Mouse (Mus musculus): ENCODE measurements around the gene Htt. TPM values are rescaled to one million over a fixed set of nuclear protein-coding genes. Genes with fewer than 3 reads are reported as not detected.

Htt gene
- polyA plus RNA-seq, 1 experiment: 11.4 TPM

DNA sequence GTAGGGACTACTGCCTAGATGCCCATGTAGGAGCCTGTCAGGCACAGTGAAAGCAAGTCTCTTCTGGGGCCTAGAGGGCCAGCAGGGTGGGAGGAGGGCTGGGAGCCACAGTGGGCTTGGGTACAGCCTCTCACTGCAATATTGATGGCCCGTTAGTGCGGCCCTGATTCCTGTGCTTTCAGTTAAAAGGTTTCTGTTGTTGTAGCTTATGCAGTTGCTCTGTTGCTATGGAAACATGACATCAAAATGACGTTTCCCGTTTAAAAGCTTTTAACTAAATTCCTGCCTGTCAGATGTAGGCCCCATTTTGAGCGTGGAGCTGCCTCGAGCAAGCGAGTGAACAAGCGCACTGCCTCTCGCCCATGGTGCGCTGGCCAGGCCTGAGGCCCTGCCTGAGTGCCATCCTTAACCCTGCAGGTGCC, 155.7 kb downstream of the Htt start:
- DNase-seq: no peak
- Histone ChIP-seq H3K27ac (ENCODE audit: insufficient read depth, low read depth, low read length) (no peak overlapping the region), H3K27me3 (replicated peaks; ENCODE audit: control insufficient read depth, insufficient read depth, low read length) (no peaks in the 10 kb centered on the region), H3K36me3 (ENCODE audit: control insufficient read depth, insufficient read depth, low read length) (no peaks in the 10 kb centered on the region), H3K4me3 (ENCODE audit: insufficient read depth, low read depth, low read length) (no peak overlapping the region), H3K4me1 (ENCODE audit: control insufficient read depth, insufficient read depth, low read length) (no peaks in the 10 kb centered on the region)
- WGBS: 76% methylated on average over 10 of the region's 10 CpGs
- no peak for TF ChIP-seq POLR2A (IDR thresholded peaks at IDR 0.05; ENCODE audit: low read depth, low read length)
- TF ChIP-seq CTCF (conservative IDR thresholded peaks at IDR 0.05; ENCODE audit: insufficient read depth, insufficient read length, low read depth, low read length): no peak

DNA sequence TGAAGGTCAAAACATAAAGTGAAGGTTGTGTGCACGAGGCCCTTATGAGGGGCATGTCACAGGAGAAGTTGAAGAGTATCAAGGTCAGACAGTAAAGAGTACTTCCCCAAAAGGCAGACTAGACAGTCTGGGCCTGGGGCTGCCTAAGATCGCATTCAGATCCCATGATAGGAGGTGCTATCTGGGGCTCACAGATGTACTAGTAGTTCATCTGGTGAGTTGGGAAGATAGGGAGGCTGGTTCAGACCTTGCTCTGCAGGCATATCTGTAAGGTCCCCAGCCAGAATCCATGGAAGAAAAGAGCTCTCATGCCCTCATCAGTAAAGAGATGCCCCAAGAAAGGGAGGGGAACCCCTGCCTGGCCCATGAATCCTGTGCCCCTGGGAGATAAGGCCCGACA, 157.2 kb downstream of the Htt start:
- WGBS: 84% methylated on average over 3 of the region's 3 CpGs
- TF ChIP-seq POLR2A (IDR thresholded peaks at IDR 0.05; ENCODE audit: low read depth, low read length) (no peak), CTCF (conservative IDR thresholded peaks at IDR 0.05; ENCODE audit: insufficient read depth, insufficient read length, low read depth, low read length) (no peak)
- H3K27me3 ChIP-seq (replicated peaks; ENCODE audit: control insufficient read depth, insufficient read depth, low read length): no peaks in the 10 kb centered on the region

DNA sequence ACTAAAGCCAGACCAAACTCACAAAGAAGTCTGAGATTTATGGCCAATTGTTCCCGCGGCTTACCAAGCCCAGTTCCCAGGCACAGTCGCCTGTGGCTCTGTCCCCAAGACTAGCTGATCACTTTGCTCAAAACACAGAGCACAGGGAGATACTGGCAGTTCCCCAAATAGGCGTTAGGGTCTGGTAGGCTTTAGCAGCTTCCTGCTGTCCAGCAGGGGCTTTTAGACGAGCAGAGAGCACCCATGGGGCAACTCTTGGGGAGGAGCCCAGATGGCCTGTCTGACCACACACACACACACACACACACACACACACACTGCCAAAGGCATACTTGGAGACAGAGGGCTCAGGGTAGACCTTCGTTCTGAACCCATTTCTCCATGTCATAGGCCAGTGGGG, 161.0 kb downstream of the Htt start:
- no peaks in the 10 kb centered on the region for H3K36me3 ChIP-seq (ENCODE audit: control insufficient read depth, insufficient read depth, low read length)
- WGBS: 57% methylated on average over 6 of the region's 6 CpGs

More for the DNA sequence above, 157.2 kb downstream of the Htt start:
- no peak for DNase-seq
- no peak overlapping the region for H3K27ac ChIP-seq (ENCODE audit: insufficient read depth, low read depth, low read length)
- H3K36me3 ChIP-seq (ENCODE audit: control insufficient read depth, insufficient read depth, low read length): no peaks in the 10 kb centered on the region
- H3K4me1 ChIP-seq (ENCODE audit: control insufficient read depth, insufficient read depth, low read length): no peaks in the 10 kb centered on the region
- H3K4me3 ChIP-seq (ENCODE audit: insufficient read depth, low read depth, low read length): no peak overlapping the region

DNA sequence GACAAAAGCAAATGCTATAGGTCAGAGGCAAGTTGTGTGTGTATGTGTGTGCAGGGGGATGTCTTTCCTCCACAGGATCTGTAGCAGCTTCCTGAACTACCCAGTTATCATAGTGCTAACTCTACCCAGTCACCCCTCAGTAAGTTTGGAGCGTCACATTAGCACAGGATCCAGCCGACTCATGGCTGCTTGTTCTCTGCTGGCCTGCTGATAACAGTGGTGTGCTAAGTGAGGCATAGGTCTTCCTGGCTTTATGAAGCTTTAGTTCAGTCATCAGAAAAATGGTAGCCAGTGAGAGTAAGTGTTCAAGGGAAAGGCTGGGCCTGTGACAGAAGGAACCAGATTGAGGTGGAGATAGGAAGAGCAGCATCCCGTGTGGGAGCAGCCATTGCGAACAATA, 162.4 kb downstream of the Htt start:
- Histone ChIP-seq H3K4me3 (ENCODE audit: insufficient read depth, low read depth, low read length) (no peak overlapping the region), H3K4me1 (ENCODE audit: control insufficient read depth, insufficient read depth, low read length) (no peaks in the 10 kb centered on the region), H3K27ac (ENCODE audit: insufficient read depth, low read depth, low read length) (no peak overlapping the region), H3K36me3 (ENCODE audit: control insufficient read depth, insufficient read depth, low read length) (no peaks in the 10 kb centered on the region), H3K27me3 (replicated peaks; ENCODE audit: control insufficient read depth, insufficient read depth, low read length) (no peaks in the 10 kb centered on the region)
- 92% methylated on average over 4 of the region's 4 CpGs for WGBS
- no peak for TF ChIP-seq CTCF (conservative IDR thresholded peaks at IDR 0.05; ENCODE audit: insufficient read depth, insufficient read length, low read depth, low read length)
- no peak for TF ChIP-seq POLR2A (IDR thresholded peaks at IDR 0.05; ENCODE audit: low read depth, low read length)
- DNase-seq: no peak

More for the DNA sequence above, 161.0 kb downstream of the Htt start:
- no peak overlapping the region for H3K4me3 ChIP-seq (ENCODE audit: insufficient read depth, low read depth, low read length)
- no peaks in the 10 kb centered on the region for H3K27me3 ChIP-seq (replicated peaks; ENCODE audit: control insufficient read depth, insufficient read depth, low read length)
- no peak for TF ChIP-seq CTCF (conservative IDR thresholded peaks at IDR 0.05; ENCODE audit: insufficient read depth, insufficient read length, low read depth, low read length)
- no peak for TF ChIP-seq POLR2A (IDR thresholded peaks at IDR 0.05; ENCODE audit: low read depth, low read length)
- H3K27ac ChIP-seq (ENCODE audit: insufficient read depth, low read depth, low read length): no peak overlapping the region
- H3K4me1 ChIP-seq (ENCODE audit: control insufficient read depth, insufficient read depth, low read length): no peaks in the 10 kb centered on the region
- no peak for DNase-seq

DNA sequence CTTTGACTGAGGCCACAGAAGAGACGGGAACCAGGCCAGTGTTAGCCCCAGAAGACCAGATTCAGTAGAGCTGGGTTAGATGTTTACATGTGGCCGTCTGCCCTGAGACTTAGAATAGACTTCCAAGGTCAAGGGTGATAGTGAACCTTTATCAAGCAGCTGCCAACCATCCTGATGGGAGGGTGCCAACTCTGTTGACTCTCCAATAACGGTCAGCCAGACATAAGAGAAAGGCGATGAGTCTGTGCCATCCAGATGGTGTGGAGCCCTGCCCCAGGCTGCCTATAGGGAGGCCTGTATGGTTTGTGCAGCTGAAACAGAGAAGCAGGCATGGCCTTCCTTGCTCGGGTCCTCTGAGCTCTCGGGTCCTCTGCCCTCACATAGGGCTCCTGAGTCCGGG, 163.0 kb downstream of the Htt start:
- Histone ChIP-seq H3K36me3 (ENCODE audit: control insufficient read depth, insufficient read depth, low read length) (no peaks in the 10 kb centered on the region), H3K27ac (ENCODE audit: insufficient read depth, low read depth, low read length) (no peak overlapping the region), H3K4me3 (ENCODE audit: insufficient read depth, low read depth, low read length) (no peak overlapping the region), H3K27me3 (replicated peaks; ENCODE audit: control insufficient read depth, insufficient read depth, low read length) (no peaks in the 10 kb centered on the region), H3K4me1 (ENCODE audit: control insufficient read depth, insufficient read depth, low read length) (no peaks in the 10 kb centered on the region)
- no peak for DNase-seq
- TF ChIP-seq CTCF (conservative IDR thresholded peaks at IDR 0.05; ENCODE audit: insufficient read depth, insufficient read length, low read depth, low read length): no peak
- whole genome bisulfite sequencing: 86% methylated on average over 7 of the region's 7 CpGs

DNA sequence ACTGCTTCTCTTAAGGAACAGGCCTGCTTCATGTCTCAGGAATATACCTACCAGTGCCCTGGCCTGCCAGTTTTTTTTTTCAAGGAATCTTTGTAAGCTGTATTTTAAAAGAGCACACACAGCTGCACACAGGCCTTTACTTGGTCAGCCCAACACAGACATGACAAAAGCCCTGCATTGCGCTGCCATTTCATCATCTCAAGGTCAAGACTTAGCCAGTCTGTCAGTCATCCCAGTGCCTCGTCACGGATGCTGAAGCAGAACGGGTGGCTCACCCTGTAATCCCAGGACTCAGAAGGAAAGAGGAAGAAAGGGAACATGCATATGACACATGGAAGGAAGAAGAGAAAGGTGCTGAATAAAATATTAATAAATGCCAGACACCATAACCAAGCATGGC, 166.1 kb downstream of the Htt start:
- 0 out of 2 replicates have a peak, but pooled peaks cover 5% of the 10 kb centered on the region for H3K4me1 ChIP-seq (ENCODE audit: control insufficient read depth, insufficient read depth, low read length)
- no peak for TF ChIP-seq POLR2A (IDR thresholded peaks at IDR 0.05; ENCODE audit: low read depth, low read length)
- TF ChIP-seq CTCF (conservative IDR thresholded peaks at IDR 0.05; ENCODE audit: insufficient read depth, insufficient read length, low read depth, low read length): no peak
- no peaks in the 10 kb centered on the region for H3K36me3 ChIP-seq (ENCODE audit: control insufficient read depth, insufficient read depth, low read length)
- H3K27me3 ChIP-seq (replicated peaks; ENCODE audit: control insufficient read depth, insufficient read depth, low read length): no peaks in the 10 kb centered on the region
- H3K27ac ChIP-seq (ENCODE audit: insufficient read depth, low read depth, low read length): no peak overlapping the region
- 92% methylated on average over 4 of the region's 4 CpGs for WGBS
- no peak overlapping the region for H3K4me3 ChIP-seq (ENCODE audit: insufficient read depth, low read depth, low read length)
- DNase-seq: no peak

DNA sequence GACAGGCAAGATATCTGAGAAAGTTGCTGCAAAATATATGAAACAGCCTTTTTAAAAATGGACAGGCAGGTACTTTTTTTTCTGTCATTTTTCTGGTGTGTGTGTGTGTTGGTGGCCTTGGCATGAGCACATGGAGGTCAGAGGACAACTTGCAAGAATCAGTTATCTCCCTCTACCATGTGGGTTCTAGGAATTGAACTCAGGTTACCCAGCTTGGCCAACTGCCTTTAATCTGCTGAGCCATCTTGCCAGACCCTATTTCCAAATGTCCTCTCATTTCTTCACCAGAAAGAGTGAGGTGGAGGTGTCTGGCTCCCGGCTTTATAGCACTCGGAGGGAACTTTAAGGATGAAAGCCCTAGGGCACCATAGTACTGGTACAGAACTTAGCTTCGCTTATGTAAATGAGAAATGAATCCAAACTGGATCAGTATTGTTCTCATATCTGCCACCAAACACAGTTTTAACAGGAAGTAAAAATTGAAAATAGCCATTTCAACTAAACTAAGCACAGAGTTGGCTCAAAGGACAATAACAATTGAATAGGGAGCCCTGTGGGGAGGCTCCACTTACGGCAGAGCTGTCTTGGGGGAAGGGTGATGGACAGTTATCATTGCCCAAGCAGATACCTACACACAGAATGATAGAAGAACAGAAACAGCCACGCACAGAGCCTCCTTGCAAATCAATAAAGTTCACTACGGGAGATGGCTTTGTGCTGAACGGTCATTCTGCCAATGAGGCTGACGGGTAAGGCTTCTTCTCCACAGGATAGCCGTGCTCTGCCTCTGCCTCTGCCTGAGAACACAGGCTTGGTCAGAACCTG, 168.8 kb downstream of the Htt start:
- WGBS: 93% methylated on average over 9 of the region's 9 CpGs
- Histone ChIP-seq H3K36me3 (ENCODE audit: control insufficient read depth, insufficient read depth, low read length) (no peaks in the 10 kb centered on the region), H3K4me1 (ENCODE audit: control insufficient read depth, insufficient read depth, low read length) (0 out of 2 replicates have a peak, but pooled peaks cover 5% of the 10 kb centered on the region), H3K4me3 (ENCODE audit: insufficient read depth, low read depth, low read length) (no peak overlapping the region), H3K27ac (ENCODE audit: insufficient read depth, low read depth, low read length) (no peak overlapping the region), H3K27me3 (replicated peaks; ENCODE audit: control insufficient read depth, insufficient read depth, low read length) (no peaks in the 10 kb centered on the region)
- DNase-seq: no peak
- no peak for TF ChIP-seq POLR2A (IDR thresholded peaks at IDR 0.05; ENCODE audit: low read depth, low read length)
- no peak for TF ChIP-seq CTCF (conservative IDR thresholded peaks at IDR 0.05; ENCODE audit: insufficient read depth, insufficient read length, low read depth, low read length)

All from kidney, adult 2 months (tissue).